Mouse (Mus musculus) kidney, adult 11 months (tissue): ENCODE measurements around the gene Gnas.

Source experiments
- DNase-seq: peaks from one replicate; pipeline ENCODE4 v3.0.0; 2022

Gene Gnas

DNA sequence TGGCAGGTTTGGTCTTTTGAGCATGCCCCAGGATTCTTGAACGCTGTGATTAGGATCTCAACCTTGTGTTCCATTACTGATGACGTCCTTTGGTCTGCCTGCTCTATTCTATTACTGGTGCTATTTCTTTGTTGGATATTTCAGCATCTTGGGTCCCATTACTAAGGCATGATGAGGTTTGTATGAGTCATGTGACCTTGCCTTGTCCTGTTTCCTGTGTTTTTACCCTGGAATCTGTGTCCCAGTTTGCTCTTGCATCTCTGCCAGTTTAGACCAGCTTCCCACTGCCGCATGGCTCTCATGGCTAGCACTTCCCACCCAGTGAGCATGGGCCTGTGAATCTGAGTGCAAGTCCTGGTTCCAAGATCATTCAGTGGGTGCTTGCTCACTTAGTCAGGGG lies 107.8 kb downstream of the Gnas start:
- no peak for DNase-seq

DNA sequence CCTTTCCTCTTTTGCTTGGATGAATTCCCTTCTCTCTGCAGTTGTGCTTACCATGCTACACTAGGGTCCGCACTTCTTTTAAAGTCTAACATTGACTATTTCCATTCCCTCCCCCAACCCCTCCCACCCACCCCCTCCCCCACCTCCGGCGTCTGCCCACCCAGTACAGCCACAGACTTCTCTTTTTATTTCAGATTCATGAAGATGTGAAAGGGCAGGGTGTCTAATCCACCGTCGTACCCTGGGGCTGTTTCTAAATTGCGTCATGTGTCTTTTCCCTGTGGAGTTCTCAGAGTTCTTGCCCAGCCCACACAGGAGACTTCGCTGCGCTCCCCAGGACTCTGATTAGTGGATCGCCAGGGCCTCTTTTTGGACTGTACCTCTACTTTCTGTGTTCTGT lies 108.4 kb downstream of the Gnas start:
- DNase-seq = no peak

DNA sequence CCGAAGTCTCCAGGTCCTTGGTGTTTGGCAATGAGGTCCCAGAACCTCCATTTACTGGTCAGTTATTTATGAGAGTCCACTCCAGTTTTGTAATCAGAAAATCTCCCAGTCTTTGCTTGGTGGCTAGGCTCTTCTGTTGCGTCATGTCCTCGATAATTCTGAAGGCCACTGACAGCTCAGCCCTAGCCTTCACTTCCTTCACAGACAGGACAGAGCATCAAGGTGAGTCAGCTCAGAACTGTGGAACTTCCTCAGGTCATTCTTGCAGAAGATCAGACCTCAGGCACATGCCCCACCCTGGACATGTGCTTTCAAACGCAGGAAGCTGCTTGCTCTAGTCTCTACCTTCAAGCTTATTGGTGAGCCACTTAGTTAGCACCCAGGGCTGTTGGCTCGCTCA lies 109.3 kb downstream of the Gnas start:
- no peak for DNase-seq
